Mouse (Mus musculus): ENCODE measurements at regions not wholly inside any gene's neighbourhood (a gene's known extent, or its start where the extent isn't known, plus 50 kb on each side); places are given as distances from the start of the nearest gene placed in this dataset.

- TF ChIP-seq UBTF (IDR thresholded peaks at IDR 0.05; ENCODE audit: low read depth, low read length) (no peak), MAFK (IDR thresholded peaks at IDR 0.05; ENCODE audit: insufficient replicate concordance, low read length) (no peak), CTCF (conservative IDR thresholded peaks at IDR 0.05 in 1 of 2, IDR thresholded peaks at IDR 0.05 in 1 of 2; ENCODE audit: low read depth in 2 of 2, low read length in 2 of 2) (no peak), NELFE (IDR thresholded peaks at IDR 0.05; ENCODE audit: low read depth, low read length) (no peak), POLR2A (IDR thresholded peaks at IDR 0.05; ENCODE audit: low read depth, low read length) (no peak), GABPA (IDR thresholded peaks at IDR 0.05; ENCODE audit: insufficient replicate concordance, low read depth, low read length) (no peak), USF1 (IDR thresholded peaks at IDR 0.05; ENCODE audit: low read depth, low read length) (no peak), MAX (IDR thresholded peaks at IDR 0.05; ENCODE audit: low read length) (no peak), USF2 (conservative IDR thresholded peaks at IDR 0.05; ENCODE audit: low read depth, low read length) (no peak), HCFC1 (IDR thresholded peaks at IDR 0.05; ENCODE audit: low read depth, low read length) (no peak), TBP (conservative IDR thresholded peaks at IDR 0.05; ENCODE audit: low read depth, low read length) (no peak), E2F4 (IDR thresholded peaks at IDR 0.05; ENCODE audit: insufficient replicate concordance, low read depth, low read length) (no peak)
Observed at GRCm38 (mm10) chr2:78278630-78279029, 332.5 kb upstream of the Cwc22 start.
